Mouse (Mus musculus) MEL (cell line): ENCODE measurements around the gene Slc39a1. TPM values are rescaled to one million over a fixed set of nuclear protein-coding genes. Genes with fewer than 3 reads are reported as not detected.

Experiments used
- DNase-seq: peaks from one replicate; pipeline ENCODE4 v3.0.0; 2011; ENCODE audit warnings: low read depth, low spot score
- H3K27ac ChIP-seq: 2 replicates; pipeline ENCODE4 v1.5.1; 2012; ENCODE audit warnings: low read depth, mild to moderate bottlenecking, control low read depth, low read length, moderate library complexity; ENCODE audit not compliant: control insufficient read depth
- H3K27me3 ChIP-seq, 2 experiments: fragments of 150-350 bp in 1 of 2; sonication (generic) in 1 of 2; 2 replicates each; pipeline ENCODE4 v1.6.1; 2012; ENCODE audit warnings: low read length in 2 of 2, mild to moderate bottlenecking in 2 of 2, improper control_type of control experiment in 1 of 2, moderate library complexity in 1 of 2; ENCODE audit not compliant: insufficient read depth in 2 of 2, control insufficient read depth in 1 of 2
- H3K36me3 ChIP-seq, 2 experiments: 2 replicates each; pipeline ENCODE4 v1.6.1; 2012 to 2014; ENCODE audit warnings: low read length in 2 of 2, improper control_type of control experiment in 1 of 2, inconsistent platforms in 1 of 2, mild to moderate bottlenecking in 1 of 2; ENCODE audit not compliant: insufficient read depth in 2 of 2, control insufficient read depth in 1 of 2
- H3K4me1 ChIP-seq, 2 experiments: fragments of 150-350 bp in 1 of 2; sonication (generic) in 1 of 2; 2 replicates each; pipeline ENCODE4 v1.6.1; 2012; ENCODE audit warnings: low read length in 2 of 2, improper control_type of control experiment in 1 of 2, mild to moderate bottlenecking in 1 of 2; ENCODE audit not compliant: insufficient read depth in 2 of 2, control insufficient read depth in 1 of 2
- H3K4me3 ChIP-seq, 2 experiments: fragments of 150-350 bp in 1 of 2; sonication (generic) in 1 of 2; 2 replicates each; pipeline ENCODE4 v1.5.1; 2012; ENCODE audit warnings: low read depth in 2 of 2, low read length in 2 of 2, mild to moderate bottlenecking in 2 of 2, moderate library complexity in 2 of 2, control low read depth in 1 of 2, improper control_type of control experiment in 1 of 2; ENCODE audit not compliant: control insufficient read depth in 1 of 2, insufficient read depth in 1 of 2
- H3K79me2 ChIP-seq: 2 replicates; pipeline ENCODE4 v1.6.1; 2012; ENCODE audit warnings: mild to moderate bottlenecking, low read length, moderate library complexity; ENCODE audit not compliant: control insufficient read depth, poor library complexity, insufficient read depth
- H3K9ac ChIP-seq: 2 replicates; pipeline ENCODE4 v1.6.1; 2012; ENCODE audit warnings: low read depth, mild to moderate bottlenecking, control low read depth, low read length, moderate library complexity; ENCODE audit not compliant: control insufficient read depth, poor library complexity, severe bottlenecking
- H3K9me3 ChIP-seq: fragments of 150-350 bp; sonication (generic); replicated peaks from 2 replicates; pipeline ENCODE4 v1.6.1; 2012; ENCODE audit warnings: mild to moderate bottlenecking, low read length, improper control_type of control experiment, moderate library complexity; ENCODE audit not compliant: insufficient read depth
- BHLHE40 ChIP-seq: IDR thresholded peaks from 2 replicates; pipeline ENCODE4 v1.6.1; 2012; ENCODE audit warnings: low read depth, mild to moderate bottlenecking, inconsistent platforms, low read length, improper control_type of control experiment, borderline replicate concordance
- CHD1 ChIP-seq: IDR thresholded peaks from 2 replicates; pipeline ENCODE4 v1.6.1; 2012; ENCODE audit warnings: low read depth, mild to moderate bottlenecking, inconsistent platforms, low read length, improper control_type of control experiment
- CHD2 ChIP-seq: IDR thresholded peaks from 2 replicates; pipeline ENCODE4 v1.6.1; 2011; ENCODE audit warnings: low read length, improper control_type of control experiment
- CTCF ChIP-seq, 3 experiments: IDR thresholded peaks in 2 of 3; conservative IDR thresholded peaks in 1 of 3; 2 replicates each; pipeline ENCODE4 v1.5.1; 2011 to 2012; ENCODE audit warnings: low read length in 3 of 3, low read depth in 2 of 3, mild to moderate bottlenecking in 2 of 3, improper control_type of control experiment in 1 of 3, inconsistent platforms in 1 of 3, mixed read lengths in 1 of 3, moderate library complexity in 1 of 3; ENCODE audit not compliant: control insufficient read depth in 1 of 3, insufficient read depth in 1 of 3, poor library complexity in 1 of 3, severe bottlenecking in 1 of 3
- E2F4 ChIP-seq: IDR thresholded peaks from 2 replicates; pipeline ENCODE4 v1.6.1; 2011; ENCODE audit warnings: low read depth, low read length, improper control_type of control experiment, borderline replicate concordance
- ELF1 ChIP-seq: IDR thresholded peaks from 2 replicates; pipeline ENCODE4 v1.6.1; 2014; ENCODE audit warnings: low read depth, mild to moderate bottlenecking, inconsistent platforms, low read length, improper control_type of control experiment, moderate library complexity
- EP300 ChIP-seq, 2 experiments: IDR thresholded peaks; 2 replicates each; pipeline ENCODE4 v1.6.1; 2011; ENCODE audit warnings: improper control_type of control experiment in 2 of 2, low read length in 2 of 2, low read depth in 1 of 2, mild to moderate bottlenecking in 1 of 2
- ETS1 ChIP-seq: IDR thresholded peaks from 2 replicates; pipeline ENCODE4 v1.6.1; 2012; ENCODE audit warnings: low read depth, mild to moderate bottlenecking, inconsistent platforms, low read length, improper control_type of control experiment, moderate library complexity
- GABPA ChIP-seq: IDR thresholded peaks from 2 replicates; pipeline ENCODE4 v1.6.1; 2012; ENCODE audit warnings: low read depth, mild to moderate bottlenecking, inconsistent platforms, low read length, improper control_type of control experiment, moderate library complexity
- GATA1 ChIP-seq: IDR thresholded peaks from 2 replicates; pipeline ENCODE4 v1.6.1; 2011; ENCODE audit warnings: low read depth, low read length, improper control_type of control experiment
- HCFC1 ChIP-seq: IDR thresholded peaks from 2 replicates; pipeline ENCODE4 v1.6.1; 2012; ENCODE audit warnings: low read depth, mild to moderate bottlenecking, inconsistent platforms, low read length, improper control_type of control experiment, moderate library complexity
- JUND ChIP-seq: IDR thresholded peaks from 2 replicates; pipeline ENCODE4 v1.6.1; 2011; ENCODE audit warnings: low read depth, mild to moderate bottlenecking, improper control_type of control experiment, low read length
- KAT2A ChIP-seq: conservative IDR thresholded peaks from 2 replicates; pipeline ENCODE4 v1.6.1; 2012; ENCODE audit warnings: low read depth, low read length, improper control_type of control experiment, inconsistent platforms
- MAFK ChIP-seq: IDR thresholded peaks from 2 replicates; pipeline ENCODE4 v1.6.1; 2011; ENCODE audit warnings: low read depth, mild to moderate bottlenecking, low read length, improper control_type of control experiment, borderline replicate concordance
- MAX ChIP-seq: IDR thresholded peaks from 2 replicates; pipeline ENCODE4 v1.6.1; 2011; ENCODE audit warnings: low read length, improper control_type of control experiment
- MAZ ChIP-seq: IDR thresholded peaks from 2 replicates; pipeline ENCODE4 v1.6.1; 2012; ENCODE audit warnings: low read depth, mild to moderate bottlenecking, inconsistent platforms, low read length, improper control_type of control experiment
- MEF2A ChIP-seq: IDR thresholded peaks from 2 replicates; pipeline ENCODE4 v1.6.1; 2014; ENCODE audit warnings: low read depth, mild to moderate bottlenecking, inconsistent platforms, low read length, improper control_type of control experiment; ENCODE audit not compliant: poor library complexity, insufficient replicate concordance, severe bottlenecking; ENCODE audit errors: extremely low read depth
- MXI1 ChIP-seq: IDR thresholded peaks from 2 replicates; pipeline ENCODE4 v1.6.1; 2011; ENCODE audit warnings: mild to moderate bottlenecking, low read depth, low read length, improper control_type of control experiment
- MYB ChIP-seq: IDR thresholded peaks from 2 replicates; pipeline ENCODE4 v1.6.1; 2011; ENCODE audit warnings: mild to moderate bottlenecking, low read depth, low read length, improper control_type of control experiment
- MYC ChIP-seq: IDR thresholded peaks from 2 replicates; pipeline ENCODE4 v1.6.1; 2011; ENCODE audit warnings: low read depth, mild to moderate bottlenecking, low read length, improper control_type of control experiment, moderate library complexity
- NELFE ChIP-seq: IDR thresholded peaks from 2 replicates; pipeline ENCODE4 v1.6.1; 2011; ENCODE audit warnings: low read depth, low read length, improper control_type of control experiment
- NRF1 ChIP-seq: IDR thresholded peaks from 2 replicates; pipeline ENCODE4 v1.6.1; 2014; ENCODE audit warnings: low read depth, mild to moderate bottlenecking, inconsistent platforms, low read length, improper control_type of control experiment, moderate library complexity; ENCODE audit not compliant: poor library complexity, insufficient read depth, severe bottlenecking
- POLR2A ChIP-seq, 2 experiments: IDR thresholded peaks; 2 replicates each; pipeline ENCODE4 v1.6.1; 2011 to 2012; ENCODE audit warnings: low read length in 2 of 2, mild to moderate bottlenecking in 2 of 2, control low read depth in 1 of 2, improper control_type of control experiment in 1 of 2, low read depth in 1 of 2, moderate library complexity in 1 of 2; ENCODE audit not compliant: control insufficient read depth in 1 of 2, insufficient read depth in 1 of 2, poor library complexity in 1 of 2
- POLR2AphosphoS2 ChIP-seq: IDR thresholded peaks from 2 replicates; pipeline ENCODE4 v1.6.1; 2011; ENCODE audit warnings: low read length, improper control_type of control experiment
- RAD21 ChIP-seq: IDR thresholded peaks from 2 replicates; pipeline ENCODE4 v1.6.1; 2011; ENCODE audit warnings: mild to moderate bottlenecking, low read depth, low read length, improper control_type of control experiment
- RCOR1 ChIP-seq: IDR thresholded peaks from 2 replicates; pipeline ENCODE4 v1.6.1; 2012; ENCODE audit warnings: low read depth, mild to moderate bottlenecking, inconsistent platforms, low read length, improper control_type of control experiment
- SIN3A ChIP-seq: IDR thresholded peaks from 2 replicates; pipeline ENCODE4 v1.6.1; 2012; ENCODE audit warnings: low read length, improper control_type of control experiment, inconsistent platforms
- SMC3 ChIP-seq: IDR thresholded peaks from 2 replicates; pipeline ENCODE4 v1.6.1; 2011; ENCODE audit warnings: low read depth, low read length, improper control_type of control experiment
- TAL1 ChIP-seq: IDR thresholded peaks from 2 replicates; pipeline ENCODE4 v1.6.1; 2012; ENCODE audit warnings: mild to moderate bottlenecking, inconsistent platforms, low read length, moderate library complexity, mixed read lengths
- TBP ChIP-seq: IDR thresholded peaks from 2 replicates; pipeline ENCODE4 v1.8.0; 2011; ENCODE audit warnings: low read depth, low read length, improper control_type of control experiment
- TCF12 ChIP-seq: IDR thresholded peaks from 2 replicates; pipeline ENCODE4 v1.6.1; 2014; ENCODE audit warnings: low read depth, mild to moderate bottlenecking, inconsistent platforms, low read length, improper control_type of control experiment, moderate library complexity
- USF1 ChIP-seq: IDR thresholded peaks from 2 replicates; pipeline ENCODE4 v1.6.1; 2014; ENCODE audit warnings: low read depth, mild to moderate bottlenecking, inconsistent platforms, low read length, improper control_type of control experiment, moderate library complexity
- ZC3H11A ChIP-seq: IDR thresholded peaks from 2 replicates; pipeline ENCODE4 v1.6.1; 2012; ENCODE audit warnings: low read depth, mild to moderate bottlenecking, inconsistent platforms, low read length, improper control_type of control experiment
- ZMIZ1 ChIP-seq: IDR thresholded peaks from 2 replicates; pipeline ENCODE4 v1.6.1; 2012; ENCODE audit warnings: low read depth, mild to moderate bottlenecking, inconsistent platforms, low read length, improper control_type of control experiment, moderate library complexity
- ZNF384 ChIP-seq: IDR thresholded peaks from 2 replicates; pipeline ENCODE4 v1.6.1; 2012; ENCODE audit warnings: low read depth, mild to moderate bottlenecking, inconsistent platforms, low read length, improper control_type of control experiment
- polyA plus RNA-seq, 2 experiments: library from polyadenylated mRNA; stranded (reverse) in 1 of 2; unstranded in 1 of 2; fragments of >175 nt in 1 of 2; fragments of >200 nt in 1 of 2; gene quantifications; 2 replicates each; pipeline versions ENCODE4 v1.2.1 to v1.2.4; 2012; ENCODE audit warnings: low replicate concordance in 2 of 2, low read depth in 1 of 2; ENCODE audit not compliant: insufficient read length in 2 of 2, insufficient read depth in 1 of 2, missing spikeins in 1 of 2
- total RNA-seq: library from RNA; depleted of rRNA; stranded (reverse); fragments of 300-350 nt; gene quantifications from 2 replicates; pipeline ENCODE4 v1.2.3, GENCODE M21; 2012

The Slc39a1 gene
- total and polyA plus RNA-seq, 3 experiments: 58.5 to 80.5 (median 61.7) TPM

DNA sequence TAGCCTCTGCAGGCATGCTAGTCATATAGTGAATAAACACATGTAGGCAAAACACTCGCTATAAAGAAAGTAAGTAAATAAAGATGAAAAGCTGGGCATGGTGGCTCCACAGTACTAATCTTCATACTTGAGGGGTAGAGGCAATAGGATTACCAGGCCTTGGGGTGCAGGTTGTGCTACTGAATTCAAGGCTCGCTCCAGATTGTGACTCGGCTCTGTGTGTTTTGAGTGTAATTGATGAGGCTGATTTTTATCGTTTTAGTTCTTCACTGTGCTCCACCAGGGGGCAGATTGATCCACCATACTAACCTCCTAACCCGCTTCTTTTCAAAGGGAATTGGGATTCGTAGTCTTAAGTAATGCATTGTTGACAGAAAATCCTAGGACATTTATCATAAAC is 27.9 kb upstream of the Slc39a1 start:
- peak overlapping the region; percentile 19 for H3K27ac ChIP-seq
- no peaks in the 10 kb centered on the region for H3K9me3 ChIP-seq
- peak overlapping the region; percentile 76 for H3K9ac ChIP-seq
- H3K79me2 ChIP-seq: no peaks in the 10 kb centered on the region
- TF ChIP-seq HCFC1: peak; percentile 63; the same call in 1 of the 2 replicates
- TF ChIP-seq POLR2A (IDR thresholded peaks at IDR 0.05; ENCODE audit: control insufficient read depth in 1 of 2, insufficient read depth in 1 of 2, low read depth in 1 of 2, low read length in 2 of 2, poor library complexity in 1 of 2): no peak
- peak in 1 of 2 experiments; percentile 44; a peak in 1 of 4 replicates for TF ChIP-seq EP300 (IDR thresholded peaks at IDR 0.05; ENCODE audit: low read depth in 1 of 2, low read length in 2 of 2)
- TF ChIP-seq E2F4: no peak
- TF ChIP-seq MYB: no peak
- peak; percentile 92 for TF ChIP-seq SMC3
- peak; percentile 81 for TF ChIP-seq ZC3H11A
- peak; percentile 89 for TF ChIP-seq SIN3A
- TF ChIP-seq RCOR1: peak; percentile 30; the same call in 1 of the 2 replicates
- no peak for TF ChIP-seq CHD2
- TF ChIP-seq MAX: peak; percentile 54; the same call in 1 of the 2 replicates
- TF ChIP-seq NRF1: no peak
- TF ChIP-seq TAL1: no peak
- TF ChIP-seq TCF12: no peak; the same call in 1 of the 2 replicates
- peak; percentile 88 for TF ChIP-seq RAD21
- peak; percentile 33; the same call in 1 of the 2 replicates for TF ChIP-seq ETS1
- TF ChIP-seq MEF2A: no peak
- peak; percentile 9; the same call in 1 of the 2 replicates for TF ChIP-seq MAFK
- peak; percentile 15; the same call in 1 of the 2 replicates for TF ChIP-seq NELFE
- TF ChIP-seq POLR2AphosphoS2: no peak
- peak; percentile 89 for TF ChIP-seq GATA1
- TF ChIP-seq TBP: peak; percentile 65
- TF ChIP-seq MXI1: peak; percentile 69
- no peak for TF ChIP-seq USF1
- no peak for TF ChIP-seq ZMIZ1
- no peak; the same call in 1 of the 2 replicates for TF ChIP-seq MAZ
- TF ChIP-seq MYC: peak; percentile 71; the same call in 1 of the 2 replicates
- peak; percentile 34 to 97 (median 84); a peak in 5 of 6 replicates for TF ChIP-seq CTCF (IDR thresholded peaks at IDR 0.05 in 2 of 3, conservative IDR thresholded peaks at IDR 0.05 in 1 of 3; ENCODE audit: control insufficient read depth in 1 of 3, insufficient read depth in 1 of 3, low read depth in 2 of 3, low read length in 3 of 3, poor library complexity in 1 of 3, severe bottlenecking in 1 of 3)
- TF ChIP-seq CHD1: 0 out of 2 replicates have a peak, but pooled peaks have one; percentile 58
- TF ChIP-seq KAT2A: no peak
- TF ChIP-seq ZNF384: 0 out of 2 replicates have a peak, but pooled peaks have one; percentile 38
- 0 out of 2 replicates have a peak, but pooled peaks have one; percentile 12 for TF ChIP-seq ELF1
- TF ChIP-seq BHLHE40: no peak
- no peak; the same call in 1 of the 2 replicates for TF ChIP-seq JUND
- no peak for TF ChIP-seq GABPA
- peak overlapping the region; percentile 72 to 93 for H3K4me3 ChIP-seq
- H3K4me1 ChIP-seq: peaks cover 21 to 22% of the 10 kb centered on the region in 2 experiments
- no peaks in the 10 kb centered on the region for H3K27me3 ChIP-seq
- H3K36me3 ChIP-seq: peaks cover 0 to 18% of the 10 kb centered on the region in 2 experiments; a peak in 2 of 4 replicates
- peak; percentile 91 for DNase-seq
